Mouse (Mus musculus) heart, adult 2 months (tissue): ENCODE data around the gene Arfgap3. TPM values are rescaled to one million over a fixed set of nuclear protein-coding genes. Genes with fewer than 3 reads are reported as not detected.

Source experiments
- DNase-seq, 2 experiments: peaks; one replicate each; pipeline ENCODE4 v3.0.0; 2021
- H3K27ac ChIP-seq: fragments of 200-600 bp; 2 replicates; pipeline ENCODE4 v1.8.1; 2022
- H3K27me3 ChIP-seq: fragments of 200-500 bp; 2 replicates; pipeline ENCODE4 v1.6.1; 2012; ENCODE audit warnings: mild to moderate bottlenecking, low read length, inconsistent platforms, mixed read lengths; ENCODE audit not compliant: control insufficient read depth, insufficient read depth
- H3K36me3 ChIP-seq: fragments of 200-500 bp; 2 replicates; pipeline ENCODE4 v1.6.1; 2012; ENCODE audit warnings: low read length, inconsistent platforms; ENCODE audit not compliant: control insufficient read depth, insufficient read depth
- H3K4me1 ChIP-seq: fragments of 200-500 bp; 2 replicates; pipeline ENCODE4 v1.6.1; 2011; ENCODE audit warnings: low read length; ENCODE audit not compliant: control insufficient read depth, insufficient read depth
- H3K4me3 ChIP-seq: fragments of 200-600 bp; 2 replicates; pipeline ENCODE4 v1.8.1; 2022
- H3K79me2 ChIP-seq: fragments of 200-500 bp; replicated peaks from 2 replicates; pipeline ENCODE4 v1.6.1; 2012; ENCODE audit warnings: mild to moderate bottlenecking, inconsistent platforms, low read length, moderate library complexity, mixed read lengths; ENCODE audit not compliant: control insufficient read depth, insufficient read depth
- H3K9ac ChIP-seq: fragments of 200-500 bp; 2 replicates; pipeline ENCODE4 v1.6.1; 2012; ENCODE audit warnings: low read depth, mild to moderate bottlenecking, control low read depth, inconsistent platforms, low read length, mixed read lengths
- CTCF ChIP-seq: fragments of 200-600 bp; IDR thresholded peaks from 2 replicates; pipeline ENCODE4 v1.8.1; 2022; ENCODE audit warnings: antibody characterized with exemption, mild to moderate bottlenecking, moderate library complexity
- EP300 ChIP-seq: fragments of 200-500 bp; IDR thresholded peaks from 2 replicates; pipeline ENCODE4 v1.6.1; 2011; ENCODE audit warnings: low read depth, low read length, control low read depth; ENCODE audit not compliant: insufficient read depth
- POLR2A ChIP-seq: fragments of 200-500 bp; IDR thresholded peaks from 2 replicates; pipeline ENCODE4 v1.6.1; 2011; ENCODE audit warnings: mild to moderate bottlenecking, low read depth, low read length, control low read depth; ENCODE audit not compliant: insufficient read depth
- WGBS: fragments of 180-500 bp; shearing (Covaris S2); methylation state at CpG from one replicate; pipeline ENCODE4 v1.1.7; 2018; 5-methylcytosine and 5-hydroxymethylcytosine counted together
- intact Hi-C: fragments of 180-260 bp; cut with DNase I; formaldehyde crosslinking; loops from one replicate; pipeline ENCODE4 v1.15.1; 2025
- polyA plus RNA-seq: library from polyadenylated mRNA; depleted of rRNA; stranded (reverse); fragments of >200 nt; gene quantifications from 2 replicates; pipeline ENCODE4 v1.2.3, GENCODE M21; 2012
- total RNA-seq, 2 experiments: library from RNA; stranded (reverse); gene quantifications; 2 replicates each; pipeline ENCODE4 v1.2.3; 2021

Arfgap3 gene
- total and polyA plus RNA-seq, 3 experiments: 9.6 to 12.2 (median 9.8) TPM

- H3K27ac ChIP-seq: no peak overlapping the region
- no peak overlapping the region for H3K4me3 ChIP-seq
- 82% methylated on average over 5 of the region's 5 CpGs for WGBS
- no peaks in the 10 kb centered on the region for H3K36me3 ChIP-seq
- no peaks in the 10 kb centered on the region for H3K79me2 ChIP-seq
- H3K27me3 ChIP-seq: no peaks in the 10 kb centered on the region
- H3K4me1 ChIP-seq: peaks cover 6% of the 10 kb centered on the region
- DNase-seq: no peak
- no peak overlapping the region for H3K9ac ChIP-seq
- intact Hi-C loops: no loop called here
- no peak for TF ChIP-seq POLR2A
- TF ChIP-seq CTCF: no peak
- TF ChIP-seq EP300: no peak
These were observed 86.6 kb downstream of the Arfgap3 start for GRCm38 (mm10) chr15:83263405-83263804.

DNA sequence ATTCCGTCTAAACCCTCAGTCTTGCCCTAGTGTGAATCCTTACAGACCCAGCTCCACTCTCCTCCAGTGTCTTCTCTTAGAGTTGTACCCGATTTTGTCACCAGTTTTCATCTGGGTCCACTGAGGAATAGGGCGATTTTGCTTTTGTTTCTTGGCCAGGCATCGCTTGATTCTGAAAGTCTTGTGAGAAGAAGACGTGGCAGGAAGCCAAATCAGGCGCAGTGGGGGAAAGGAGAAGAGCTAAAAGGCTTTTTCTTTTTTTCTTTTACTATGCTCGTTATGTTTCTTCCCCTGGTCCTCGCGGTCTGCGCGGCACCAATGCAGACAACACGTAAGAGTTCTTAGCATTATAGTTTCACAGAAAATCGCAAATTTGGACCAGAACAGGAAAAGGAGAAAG is 92.1 kb downstream of the Arfgap3 start:
- intact Hi-C loops: no loop called here
- TF ChIP-seq EP300 (no peak), POLR2A (no peak), CTCF (no peak)
- Histone ChIP-seq H3K79me2 (no peaks in the 10 kb centered on the region), H3K9ac (no peak overlapping the region), H3K4me1 (no peaks in the 10 kb centered on the region), H3K36me3 (no peaks in the 10 kb centered on the region), H3K27ac (no peak overlapping the region), H3K4me3 (no peak overlapping the region), H3K27me3 (no peaks in the 10 kb centered on the region)
- no peak for DNase-seq
- WGBS: 56% methylated on average over 13 of the region's 13 CpGs

GRCm38 (mm10) chr15:83256491-83256890 is 93.6 kb downstream of the Arfgap3 start:
- no peak overlapping the region for H3K27ac ChIP-seq
- intact Hi-C loops: no loop called here
- H3K4me3 ChIP-seq: no peak overlapping the region
- H3K36me3 ChIP-seq: no peaks in the 10 kb centered on the region
- DNase-seq: no peak
- H3K27me3 ChIP-seq: peaks cover 1% of the 10 kb centered on the region; the same call in 1 of the 2 replicates
- 69% methylated on average over 4 of the region's 4 CpGs for WGBS
- no peak for TF ChIP-seq POLR2A
- TF ChIP-seq EP300: no peak
- no peak for TF ChIP-seq CTCF
- no peaks in the 10 kb centered on the region for H3K4me1 ChIP-seq
- H3K9ac ChIP-seq: no peak overlapping the region
- H3K79me2 ChIP-seq: no peaks in the 10 kb centered on the region

- intact Hi-C loops: no loop called here
- WGBS: 91% methylated on average over 7 of the region's 7 CpGs
- Histone ChIP-seq H3K79me2 (no peaks in the 10 kb centered on the region), H3K4me1 (no peaks in the 10 kb centered on the region), H3K36me3 (no peaks in the 10 kb centered on the region), H3K4me3 (no peak overlapping the region), H3K9ac (no peak overlapping the region), H3K27ac (no peak overlapping the region), H3K27me3 (peaks cover 4% of the 10 kb centered on the region)
- no peak for DNase-seq
- TF ChIP-seq EP300 (no peak), POLR2A (no peak), CTCF (no peak)
These were observed 94.1 kb downstream of the Arfgap3 start for GRCm38 (mm10) chr15:83255944-83256343.

DNA sequence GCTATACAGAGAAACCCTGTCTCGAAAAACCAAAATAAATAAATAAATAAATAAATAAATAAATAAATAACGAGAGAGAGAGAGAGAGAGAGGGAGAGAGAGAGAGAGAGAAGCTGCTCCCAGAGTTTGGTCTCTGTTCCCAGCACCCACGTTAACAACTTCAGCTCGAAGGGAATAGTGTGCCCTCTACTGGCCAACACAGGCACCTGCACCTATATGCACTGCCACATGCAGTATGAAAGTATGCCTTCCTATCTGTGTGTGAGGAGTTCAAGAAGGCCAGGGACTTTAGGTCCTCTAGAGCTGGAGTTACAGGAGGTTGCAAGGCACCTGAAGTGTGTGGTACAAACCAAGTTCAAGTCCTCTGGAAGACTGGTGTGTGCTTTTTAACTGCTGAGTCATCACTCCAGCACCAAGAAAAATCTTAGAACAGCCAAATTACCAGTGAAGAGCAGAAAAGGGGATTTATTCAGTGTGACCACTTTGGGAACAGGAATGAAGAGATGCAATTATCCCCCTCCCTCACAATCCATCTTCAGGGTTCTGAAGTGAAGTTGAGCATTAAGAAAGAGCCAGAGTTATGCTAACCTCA is 94.8 kb downstream of the Arfgap3 start:
- Histone ChIP-seq H3K27ac (no peak overlapping the region), H3K4me3 (no peak overlapping the region), H3K4me1 (no peaks in the 10 kb centered on the region), H3K36me3 (no peaks in the 10 kb centered on the region), H3K79me2 (no peaks in the 10 kb centered on the region), H3K9ac (no peak overlapping the region), H3K27me3 (peaks cover 4% of the 10 kb centered on the region)
- intact Hi-C loops: no loop called here
- 90% methylated on average over 4 of the region's 4 CpGs for WGBS
- no peak for TF ChIP-seq POLR2A
- peak; percentile 49 for TF ChIP-seq CTCF
- no peak for TF ChIP-seq EP300
- no peak for DNase-seq

- H3K27me3 ChIP-seq: peaks cover 4% of the 10 kb centered on the region
- TF ChIP-seq POLR2A (no peak), EP300 (no peak), CTCF (no peak)
- H3K9ac ChIP-seq: no peak overlapping the region
- H3K36me3 ChIP-seq: no peaks in the 10 kb centered on the region
- no peaks in the 10 kb centered on the region for H3K4me1 ChIP-seq
- no peak for DNase-seq
- intact Hi-C loops: loop anchor here (5.0 kb wide), 2 partner anchors 42 to 43 kb away; no protein-coding TSS in a partner anchor
- H3K79me2 ChIP-seq: no peaks in the 10 kb centered on the region
- 71% methylated on average over 10 of the region's 10 CpGs for WGBS
- H3K27ac ChIP-seq: no peak overlapping the region
- H3K4me3 ChIP-seq: no peak overlapping the region
These were observed 95.5 kb downstream of the Arfgap3 start for GRCm38 (mm10) chr15:83254372-83255070.
